Mouse (Mus musculus): ENCODE data around the gene Prps1l3. TPM values are rescaled to one million over a fixed set of nuclear protein-coding genes. Genes with fewer than 3 reads are reported as not detected.

The Prps1l3 gene
- polyA plus RNA-seq, 1 experiment from 2014 or later: 33.0 TPM

DNA sequence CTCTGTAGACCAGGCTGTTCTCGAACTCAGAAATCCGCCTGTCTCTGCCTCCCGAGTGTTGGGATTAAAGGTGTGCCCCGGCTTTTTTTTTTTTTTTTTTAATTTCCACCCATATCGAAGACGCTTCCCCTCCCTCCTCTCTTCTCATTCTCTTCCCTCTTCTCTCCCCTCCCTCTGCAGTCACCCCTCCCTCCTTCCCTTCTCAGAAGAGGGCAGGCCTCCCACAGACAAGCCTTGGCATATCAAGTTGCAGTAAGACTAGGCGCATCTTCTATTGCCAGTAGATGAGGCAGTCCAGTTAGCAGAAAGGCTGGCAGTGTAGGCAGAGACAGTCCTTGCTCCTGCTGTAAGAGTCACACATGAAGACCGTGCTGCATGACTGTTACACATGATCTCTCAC is 2.4 kb upstream of the Prps1l3 start:
- ATAC-seq (ENCODE audit: low read depth): no peak
- Histone ChIP-seq H3K9ac (ENCODE audit: low read depth, low read length) (no peak overlapping the region), H3K9me3 (replicated peaks; ENCODE audit: control insufficient read depth, low read length) (no peaks in the 10 kb centered on the region), H3K4me2 (ENCODE audit: low read depth, low read length) (no peak overlapping the region), H3K4me1 (ENCODE audit: control insufficient read depth, low read depth, low read length) (peaks cover 8% of the 10 kb centered on the region), H3K27me3 (ENCODE audit: control insufficient read depth, insufficient read depth, low read depth, low read length) (no peaks in the 10 kb centered on the region), H3K4me3 (ENCODE audit: low read depth, low read length) (no peak overlapping the region), H3K27ac (ENCODE audit: low read length) (no peak overlapping the region), H3K36me3 (ENCODE audit: control insufficient read depth, insufficient read depth) (no peaks in the 10 kb centered on the region)
- 66% methylated on average over 5 of the region's 8 CpGs for WGBS (ENCODE audit: insufficient replicate concordance)

DNA sequence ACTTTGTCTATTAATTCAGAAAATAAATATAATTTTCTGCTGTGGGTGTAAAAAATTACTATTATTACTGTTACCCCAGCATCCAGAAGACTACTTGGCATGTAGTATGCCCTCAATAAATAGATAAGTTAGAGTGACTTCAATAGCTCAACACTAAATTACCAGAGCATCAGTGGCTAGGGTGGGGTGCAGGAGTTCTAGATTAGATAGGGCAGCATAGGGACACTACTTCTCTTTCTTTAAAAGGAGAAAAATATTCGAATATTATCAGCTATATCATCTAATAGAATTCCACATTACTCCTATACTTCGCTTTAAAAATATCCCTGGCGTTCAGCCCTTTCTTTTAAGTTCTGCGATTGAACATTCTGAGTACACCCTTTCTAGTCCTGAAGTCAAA is 509 bp upstream of the Prps1l3 start:
- 15% methylated on average over 4 of the region's 4 CpGs for WGBS (ENCODE audit: insufficient replicate concordance)
- 0 out of 2 replicates have a peak, but pooled peaks have one; percentile 20 for ATAC-seq (ENCODE audit: low read depth)
- H3K9me3 ChIP-seq (replicated peaks; ENCODE audit: control insufficient read depth, low read length): no peaks in the 10 kb centered on the region

DNA sequence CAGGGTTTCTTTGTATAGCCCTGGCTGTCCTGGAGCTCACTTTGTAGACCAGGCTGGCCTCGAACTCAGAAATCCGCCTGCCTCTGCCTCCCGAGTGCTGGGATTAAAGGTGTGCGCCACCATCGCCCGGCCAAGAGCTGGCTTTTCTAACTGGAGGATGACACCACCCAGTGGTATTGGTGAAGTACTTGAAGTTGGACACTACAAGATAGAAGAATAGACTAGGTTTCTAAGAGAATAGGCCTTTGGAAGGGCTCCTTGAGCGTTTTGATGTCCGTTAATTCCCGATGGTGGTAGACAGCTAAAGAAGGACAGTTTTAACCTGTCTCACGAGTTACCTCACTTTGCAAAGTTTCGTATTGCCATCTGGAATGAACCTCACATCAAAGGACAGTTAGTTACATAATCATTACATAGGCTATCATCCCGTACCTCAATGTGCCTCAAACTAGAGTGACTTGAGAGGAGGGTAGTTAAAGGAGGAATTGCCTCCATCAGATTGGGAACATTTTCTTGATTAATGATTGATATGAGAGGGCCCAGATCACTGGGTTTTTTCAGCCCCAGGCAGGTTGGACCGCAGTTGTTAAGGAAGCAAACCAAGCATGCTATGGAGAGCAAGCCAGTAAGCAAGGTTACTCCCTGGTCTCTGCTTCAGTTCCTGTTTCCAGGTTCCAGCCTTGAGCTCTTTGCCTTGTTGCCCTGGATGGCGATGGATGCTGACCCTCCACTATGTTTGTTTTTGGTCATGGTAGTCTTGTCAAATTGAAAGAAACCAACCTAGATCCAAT is 1.1 kb downstream of the Prps1l3 start:
- H3K4me3 ChIP-seq (ENCODE audit: low read depth, low read length): peak overlapping the region; percentile 89
- no peaks in the 10 kb centered on the region for H3K9me3 ChIP-seq (replicated peaks; ENCODE audit: control insufficient read depth, low read length)
- peak overlapping the region; percentile 93 for H3K27ac ChIP-seq (ENCODE audit: low read length)
- H3K4me2 ChIP-seq (ENCODE audit: low read depth, low read length): peak overlapping the region; percentile 80
- H3K9ac ChIP-seq (ENCODE audit: low read depth, low read length): peak overlapping the region; percentile 93
- H3K4me1 ChIP-seq (ENCODE audit: control insufficient read depth, low read depth, low read length): peaks cover 16% of the 10 kb centered on the region
- no peaks in the 10 kb centered on the region; the same call in 1 of the 2 replicates for H3K36me3 ChIP-seq (ENCODE audit: control insufficient read depth, insufficient read depth)
- ATAC-seq (ENCODE audit: low read depth): 0 out of 2 replicates have a peak, but pooled peaks have one; percentile 17
- 29% methylated on average over 14 of the region's 14 CpGs for WGBS (ENCODE audit: insufficient replicate concordance)
- H3K27me3 ChIP-seq (ENCODE audit: control insufficient read depth, insufficient read depth, low read depth, low read length): no peaks in the 10 kb centered on the region

More for the DNA sequence above, 509 bp upstream of the Prps1l3 start:
- Histone ChIP-seq H3K36me3 (ENCODE audit: control insufficient read depth, insufficient read depth) (no peaks in the 10 kb centered on the region; the same call in 1 of the 2 replicates), H3K27ac (ENCODE audit: low read length) (peak overlapping the region; percentile 88), H3K9ac (ENCODE audit: low read depth, low read length) (peak overlapping the region; percentile 71), H3K27me3 (ENCODE audit: control insufficient read depth, insufficient read depth, low read depth, low read length) (no peaks in the 10 kb centered on the region), H3K4me2 (ENCODE audit: low read depth, low read length) (peak overlapping the region; percentile 86), H3K4me3 (ENCODE audit: low read depth, low read length) (peak overlapping the region; percentile 89), H3K4me1 (ENCODE audit: control insufficient read depth, low read depth, low read length) (peaks cover 10% of the 10 kb centered on the region)

DNA sequence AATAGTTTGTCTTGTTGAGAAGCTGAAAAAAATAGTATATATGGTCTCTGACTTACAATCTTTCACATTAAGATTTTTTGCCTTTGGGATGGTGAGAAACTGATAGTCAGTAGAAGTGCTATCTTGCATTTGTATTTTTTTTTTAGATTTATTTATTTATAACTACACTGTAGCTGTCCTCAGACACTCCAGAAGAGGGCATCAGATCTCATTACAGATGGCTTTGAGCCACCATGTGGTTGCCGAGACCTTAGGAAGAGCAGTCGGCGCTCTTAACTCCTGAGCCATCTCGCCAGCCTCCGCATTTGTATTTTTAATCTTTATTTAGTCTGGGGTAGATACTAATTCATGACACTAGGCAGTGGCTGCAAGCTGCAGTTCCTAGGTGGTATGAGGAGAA is 3.2 kb downstream of the Prps1l3 start:
- H3K27me3 ChIP-seq (ENCODE audit: control insufficient read depth, insufficient read depth, low read depth, low read length): no peaks in the 10 kb centered on the region
- no peak for ATAC-seq (ENCODE audit: low read depth)
- no peaks in the 10 kb centered on the region for H3K9me3 ChIP-seq (replicated peaks; ENCODE audit: control insufficient read depth, low read length)
- H3K9ac ChIP-seq (ENCODE audit: low read depth, low read length): no peak overlapping the region
- 50% methylated on average over 5 of the region's 5 CpGs for WGBS (ENCODE audit: insufficient replicate concordance)
- peaks cover 3% of the 10 kb centered on the region for H3K36me3 ChIP-seq (ENCODE audit: control insufficient read depth, insufficient read depth)
- no peak overlapping the region for H3K27ac ChIP-seq (ENCODE audit: low read length)
- H3K4me3 ChIP-seq (ENCODE audit: low read depth, low read length): no peak overlapping the region
- peaks cover 16% of the 10 kb centered on the region for H3K4me1 ChIP-seq (ENCODE audit: control insufficient read depth, low read depth, low read length)
- H3K4me2 ChIP-seq (ENCODE audit: low read depth, low read length): no peak overlapping the region

DNA sequence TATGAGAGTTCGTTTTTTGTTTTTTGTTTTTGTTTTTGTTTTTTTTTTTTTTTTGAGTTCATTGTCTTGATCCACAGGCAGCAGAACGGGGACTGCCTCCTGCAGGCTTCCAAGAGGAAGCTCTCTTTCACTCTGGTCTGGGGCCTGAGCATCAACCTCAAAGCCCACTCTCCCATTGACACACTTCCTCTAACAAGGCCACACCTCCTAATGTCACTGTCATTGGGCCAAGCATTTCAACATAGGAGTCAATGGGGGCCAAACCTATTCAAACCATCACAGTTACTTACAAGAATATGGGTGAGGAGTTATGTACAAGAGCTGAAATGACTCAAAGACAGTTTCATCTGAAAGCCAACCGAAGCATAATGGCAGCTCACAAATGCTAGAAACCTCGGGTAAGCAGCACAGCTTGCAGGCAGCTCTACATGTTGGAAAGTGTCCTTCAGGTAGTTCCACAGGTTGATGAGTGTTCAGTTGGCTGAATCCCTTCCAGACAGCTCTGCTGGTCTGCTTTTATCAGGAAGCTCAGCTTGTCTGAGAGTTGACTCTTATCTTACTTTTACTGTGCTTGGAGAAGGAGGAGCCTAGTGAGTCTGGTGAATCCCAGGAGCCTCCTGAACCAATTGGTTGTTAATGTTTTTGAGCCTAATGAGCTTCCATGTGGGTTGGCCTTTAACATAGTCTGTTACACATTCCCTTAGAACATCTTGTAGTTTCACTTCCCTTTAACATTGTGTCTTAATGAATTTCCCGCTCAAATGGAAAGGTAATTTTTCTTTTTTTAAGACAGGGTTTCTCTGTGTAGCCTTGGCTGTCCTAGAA is 13.7 kb downstream of the Prps1l3 start:
- Histone ChIP-seq H3K4me2 (ENCODE audit: low read depth, low read length) (no peak overlapping the region), H3K27me3 (ENCODE audit: control insufficient read depth, insufficient read depth, low read depth, low read length) (no peaks in the 10 kb centered on the region), H3K4me3 (ENCODE audit: low read depth, low read length) (no peak overlapping the region), H3K9ac (ENCODE audit: low read depth, low read length) (no peak overlapping the region), H3K9me3 (replicated peaks; ENCODE audit: control insufficient read depth, low read length) (no peaks in the 10 kb centered on the region), H3K36me3 (ENCODE audit: control insufficient read depth, insufficient read depth) (peaks cover 3% of the 10 kb centered on the region; the same call in 1 of the 2 replicates), H3K4me1 (ENCODE audit: control insufficient read depth, low read depth, low read length) (no peaks in the 10 kb centered on the region; the same call in 1 of the 2 replicates), H3K27ac (ENCODE audit: low read length) (no peak overlapping the region)
- ATAC-seq (ENCODE audit: low read depth): peak; percentile 60; the same call in 1 of the 2 replicates
- 66% methylated on average over 5 of the region's 5 CpGs for WGBS (ENCODE audit: insufficient replicate concordance)

DNA sequence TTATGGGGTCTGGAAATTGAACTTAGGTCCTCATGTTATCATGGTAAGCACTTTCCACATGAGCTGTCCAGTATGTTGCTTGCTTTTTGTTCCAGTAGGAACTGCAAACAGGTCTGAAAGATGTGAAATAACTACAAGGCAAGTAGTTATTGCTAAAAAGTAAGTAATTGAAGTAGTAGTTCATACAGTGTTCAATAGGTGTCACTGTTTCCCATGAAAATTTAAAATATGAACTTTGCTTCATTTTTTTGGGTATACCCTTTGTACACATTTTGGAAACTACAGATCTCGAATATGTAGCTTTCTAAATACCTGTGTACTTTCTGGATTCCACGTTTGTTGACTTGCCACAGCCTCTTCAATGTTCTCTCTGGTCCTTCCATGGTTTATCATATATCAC is 28.4 kb downstream of the Prps1l3 start:
- no peak overlapping the region for H3K4me3 ChIP-seq (ENCODE audit: low read depth, low read length)
- ATAC-seq (ENCODE audit: low read depth): no peak
- no peak overlapping the region for H3K27ac ChIP-seq (ENCODE audit: low read length)
- no peaks in the 10 kb centered on the region for H3K36me3 ChIP-seq (ENCODE audit: control insufficient read depth, insufficient read depth)
- no peak overlapping the region for H3K4me2 ChIP-seq (ENCODE audit: low read depth, low read length)
- no peaks in the 10 kb centered on the region for H3K27me3 ChIP-seq (ENCODE audit: control insufficient read depth, insufficient read depth, low read depth, low read length)
- no peaks in the 10 kb centered on the region for H3K4me1 ChIP-seq (ENCODE audit: control insufficient read depth, low read depth, low read length)
- WGBS (ENCODE audit: insufficient replicate concordance): 28% methylated on average over 2 of the region's 2 CpGs
- no peaks in the 10 kb centered on the region for H3K9me3 ChIP-seq (replicated peaks; ENCODE audit: control insufficient read depth, low read length)
- no peak overlapping the region for H3K9ac ChIP-seq (ENCODE audit: low read depth, low read length)

DNA sequence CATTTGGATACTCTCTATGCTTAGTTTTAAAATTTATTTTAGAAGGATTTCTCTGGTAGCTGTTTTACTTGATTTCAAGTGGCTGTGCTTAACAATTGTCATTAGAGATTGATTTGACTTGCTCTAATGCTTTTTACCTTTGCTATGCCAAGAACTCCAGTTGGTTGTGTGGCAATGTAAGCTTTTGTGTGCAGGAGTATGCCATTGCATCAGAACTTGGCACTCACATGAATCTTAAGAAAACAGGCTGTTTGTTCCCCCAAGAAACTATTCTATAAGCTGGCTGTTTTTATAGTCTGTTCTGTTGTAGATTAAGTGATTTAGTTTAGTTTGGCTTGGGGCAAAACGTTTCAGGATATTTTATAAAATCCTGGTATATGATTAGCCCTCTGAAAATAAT is 45.2 kb downstream of the Prps1l3 start:
- no peak overlapping the region for H3K4me2 ChIP-seq (ENCODE audit: low read depth, low read length)
- no peaks in the 10 kb centered on the region for H3K9me3 ChIP-seq (replicated peaks; ENCODE audit: control insufficient read depth, low read length)
- H3K4me1 ChIP-seq (ENCODE audit: control insufficient read depth, low read depth, low read length): no peaks in the 10 kb centered on the region
- H3K27ac ChIP-seq (ENCODE audit: low read length): no peak overlapping the region
- H3K27me3 ChIP-seq (ENCODE audit: control insufficient read depth, insufficient read depth, low read depth, low read length): no peaks in the 10 kb centered on the region
- H3K9ac ChIP-seq (ENCODE audit: low read depth, low read length): no peak overlapping the region
- H3K4me3 ChIP-seq (ENCODE audit: low read depth, low read length): no peak overlapping the region
- no peaks in the 10 kb centered on the region for H3K36me3 ChIP-seq (ENCODE audit: control insufficient read depth, insufficient read depth)
- ATAC-seq (ENCODE audit: low read depth): no peak
- 20% methylated on average over 1 of the region's 1 CpGs for WGBS (ENCODE audit: insufficient replicate concordance)

DNA sequence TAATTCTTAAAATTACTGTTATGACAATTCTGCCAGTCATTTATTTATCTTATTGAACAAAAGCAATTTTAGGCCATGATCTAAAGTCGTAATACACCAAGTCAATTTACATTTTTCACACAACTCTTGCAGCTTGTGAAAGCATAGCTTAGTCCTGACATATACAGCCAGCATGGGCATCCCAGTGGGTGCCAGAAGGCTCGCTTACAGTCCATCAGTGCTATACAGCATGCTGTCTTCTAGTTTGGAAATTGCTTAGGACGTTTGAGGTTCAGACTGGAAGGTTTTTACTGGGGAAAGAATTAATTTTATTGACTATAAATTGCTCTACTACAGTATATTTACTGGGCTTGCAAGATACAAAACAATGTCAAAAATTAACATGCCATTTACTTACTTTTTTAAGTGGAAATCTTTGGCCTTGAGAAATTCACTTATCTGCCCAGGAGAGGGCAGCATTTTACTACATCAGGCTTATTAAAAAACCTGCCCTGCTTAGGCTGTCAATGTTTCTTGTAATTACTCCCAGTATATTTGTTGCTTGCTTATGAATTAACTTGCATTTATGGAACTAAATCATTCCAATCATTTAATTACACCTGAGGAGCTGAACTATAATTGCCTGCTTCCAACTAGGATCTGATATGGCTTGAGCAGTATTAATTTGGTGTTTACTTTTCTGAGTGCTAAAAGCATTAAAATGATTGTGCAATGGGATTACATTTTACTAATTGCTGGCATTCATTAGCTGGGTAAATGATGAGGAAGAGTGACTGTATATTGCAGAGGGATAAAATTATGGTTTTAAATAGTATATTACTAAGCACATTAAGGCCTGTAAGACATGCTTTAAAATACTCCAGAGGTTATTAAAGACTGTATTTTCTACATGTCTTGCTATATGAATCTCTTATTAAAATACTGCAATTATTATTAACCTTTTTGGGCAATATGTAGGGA is 51.2 kb downstream of the Prps1l3 start:
- Histone ChIP-seq H3K4me3 (ENCODE audit: low read depth, low read length) (no peak overlapping the region), H3K9me3 (replicated peaks; ENCODE audit: control insufficient read depth, low read length) (no peaks in the 10 kb centered on the region), H3K9ac (ENCODE audit: low read depth, low read length) (no peak overlapping the region), H3K4me1 (ENCODE audit: control insufficient read depth, low read depth, low read length) (no peaks in the 10 kb centered on the region), H3K27ac (ENCODE audit: low read length) (no peak overlapping the region), H3K4me2 (ENCODE audit: low read depth, low read length) (no peak overlapping the region), H3K27me3 (ENCODE audit: control insufficient read depth, insufficient read depth, low read depth, low read length) (no peaks in the 10 kb centered on the region), H3K36me3 (ENCODE audit: control insufficient read depth, insufficient read depth) (no peaks in the 10 kb centered on the region)
- 38% methylated on average over 3 of the region's 3 CpGs for WGBS (ENCODE audit: insufficient replicate concordance)
- ATAC-seq (ENCODE audit: low read depth): no peak

All from liver, embryonic 16.5 days (tissue).